Comparison of ENCODE assay signal across 14 mouse cellular contexts in the genomic region with DNA sequence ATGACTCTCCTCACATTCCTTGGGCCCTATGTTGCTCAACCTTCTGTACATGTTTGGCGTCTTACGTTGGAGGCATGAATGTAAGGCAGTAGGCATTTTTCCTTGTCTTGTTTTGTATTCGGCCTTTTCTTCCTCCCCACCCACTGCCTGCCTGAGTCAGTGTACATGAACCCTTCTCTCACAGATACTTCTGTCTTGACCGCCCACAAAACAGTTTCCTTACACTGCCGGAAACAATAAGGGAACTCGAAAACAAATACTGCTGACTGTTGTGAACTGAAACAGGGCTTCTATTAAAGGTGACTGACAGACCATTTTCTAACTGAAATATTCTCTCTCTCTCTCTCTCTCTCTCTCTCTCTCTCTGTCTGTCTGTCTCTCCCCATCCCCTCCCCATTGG. TPM values are rescaled to one million over a fixed set of nuclear protein-coding genes. Genes with fewer than 3 reads are reported as not detected.
DNase-seq lines count a peak whose midpoint lies in the region; ATAC-seq and TF ChIP-seq lines count a peak whose summit lies in the region.
"Had no signal": no experiment of that assay in that cellular context is flagged by ENCODE, and none has a peak within 500 bp of the region (broad histone marks: within the 10 kb centered on the region; RNA-seq: fewer than 3 reads in every experiment).

No protein-coding gene starts in this region.

- DNase-seq in kidney, adult 2 months: no peak
- DNase-seq in kidney, adult 11 months: no peak
- peak; percentile 75 for DNase-seq in A20 (ENCODE audit: low read depth, low spot score)
- DNase-seq in adrenal gland, postnatal 14 days: no peak
- no peak for DNase-seq in cerebellum, postnatal 14 days
- no peak for DNase-seq in urinary bladder, postnatal 25 days (ENCODE audit: low spot score)
- DNase-seq: cerebellum, postnatal 25 days; kidney, adult 9 months; lung, postnatal 10 days; thymus, postnatal 25 days had no signal

- H3K27ac ChIP-seq in kidney, adult 2 months (ENCODE audit: insufficient read depth, low read depth, low read length): peak overlapping the region; percentile 45
- H3K27ac ChIP-seq: embryonic facial prominence, embryonic 13.5 days; forebrain, embryonic 12.5 days had no signal

- H3K27me3 ChIP-seq in kidney, adult 2 months (replicated peaks; ENCODE audit: control insufficient read depth, insufficient read depth, low read length): no peaks in the 10 kb centered on the region
- H3K27me3 ChIP-seq: embryonic facial prominence, embryonic 13.5 days; forebrain, embryonic 12.5 days had no signal

- no peak for TF ChIP-seq CTCF in kidney, adult 2 months (conservative IDR thresholded peaks at IDR 0.05; ENCODE audit: insufficient read depth, insufficient read length, low read depth, low read length)

- TF ChIP-seq POLR2A in kidney, adult 2 months (IDR thresholded peaks at IDR 0.05; ENCODE audit: low read depth, low read length): no peak

- 75% methylated on average over 6 of the region's 6 CpGs for WGBS in kidney, adult 2 months

- peak; percentile 77 for ATAC-seq in activated CD4-positive, CD25-positive, alpha-beta regulatory T cell, adult 4 months
- peak; percentile 88 for ATAC-seq in megakaryocyte, adult 5-6 weeks (ENCODE audit: poor library complexity, severe bottlenecking)

- no peak overlapping the region for H3K4me3 ChIP-seq in kidney, adult 2 months (ENCODE audit: insufficient read depth, low read depth, low read length)
- H3K4me3 ChIP-seq: embryonic facial prominence, embryonic 13.5 days; forebrain, embryonic 12.5 days had no signal

- H3K4me1 ChIP-seq in kidney, adult 2 months (ENCODE audit: control insufficient read depth, insufficient read depth, low read length): no peaks in the 10 kb centered on the region

- no peaks in the 10 kb centered on the region for H3K36me3 ChIP-seq in kidney, adult 2 months (ENCODE audit: control insufficient read depth, insufficient read depth, low read length)
- H3K36me3 ChIP-seq: embryonic facial prominence, embryonic 13.5 days; forebrain, embryonic 12.5 days had no signal

RNA-seq across cellular contexts. Expression of gene Ube2n, which starts 6.2 kb away (rescaled TPM):
- polyA plus RNA-seq in kidney, adult 2 months (2012; rRNA removed): 41.7 and 53.2 TPM in 2 replicates
- 100 to 1,000 TPM; 349 to 397 TPM for polyA plus RNA-seq in activated CD4-positive, CD25-positive, alpha-beta regulatory T cell, adult 4 months (2017; shearing (Covaris generic))
- total RNA-seq in megakaryocyte, adult 5-6 weeks (2015): 344 and 363 TPM in 2 replicates
- total RNA-seq in megakaryocyte, adult 5-6 weeks (2017): 135 and 144 TPM in 2 replicates
- total RNA-seq in adrenal gland, postnatal 14 days (2021): 133 and 134 TPM in 2 replicates

RNA-seq across cellular contexts. Expression of gene Mrpl42, which starts 7.1 kb away (rescaled TPM):
- polyA plus RNA-seq in kidney, adult 2 months (2012; rRNA removed): 242 and 322 TPM in 2 replicates
- 100 to 1,000 TPM; 188 to 213 TPM for polyA plus RNA-seq in activated CD4-positive, CD25-positive, alpha-beta regulatory T cell, adult 4 months (2017; shearing (Covaris generic))
- total RNA-seq in megakaryocyte, adult 5-6 weeks (2015): 153 and 157 TPM in 2 replicates
- 126 and 127 TPM in 2 replicates for total RNA-seq in megakaryocyte, adult 5-6 weeks (2017)
- total RNA-seq in adrenal gland, postnatal 14 days (2021): 178 and 191 TPM in 2 replicates

RNA-seq across cellular contexts. Expression of gene Nudt4, which starts 55.2 kb away (rescaled TPM):
- polyA plus RNA-seq in kidney, adult 2 months (2012; rRNA removed): 88.6 and 92.7 TPM in 2 replicates
- 10 to 100 TPM; 11.3 to 14.8 TPM for polyA plus RNA-seq in activated CD4-positive, CD25-positive, alpha-beta regulatory T cell, adult 4 months (2017; shearing (Covaris generic))
- total RNA-seq in megakaryocyte, adult 5-6 weeks (2015): 131 and 141 TPM in 2 replicates
- total RNA-seq in megakaryocyte, adult 5-6 weeks (2017): 98.7 and 122 TPM in 2 replicates
- total RNA-seq in adrenal gland, postnatal 14 days (2021): 103 and 113 TPM in 2 replicates
